Mouse (Mus musculus) spleen, adult 12 weeks (tissue): Measurements from ENCODE around the gene Hmx2.
A peak's percentile ranks its signal among the peaks of the same experiment; 100 is the strongest.

Experiments
- DNase-seq: peaks from one replicate; pipeline ENCODE4 v3.0.0; 2022; ENCODE audit warnings: low spot score

Hmx2 gene

DNA sequence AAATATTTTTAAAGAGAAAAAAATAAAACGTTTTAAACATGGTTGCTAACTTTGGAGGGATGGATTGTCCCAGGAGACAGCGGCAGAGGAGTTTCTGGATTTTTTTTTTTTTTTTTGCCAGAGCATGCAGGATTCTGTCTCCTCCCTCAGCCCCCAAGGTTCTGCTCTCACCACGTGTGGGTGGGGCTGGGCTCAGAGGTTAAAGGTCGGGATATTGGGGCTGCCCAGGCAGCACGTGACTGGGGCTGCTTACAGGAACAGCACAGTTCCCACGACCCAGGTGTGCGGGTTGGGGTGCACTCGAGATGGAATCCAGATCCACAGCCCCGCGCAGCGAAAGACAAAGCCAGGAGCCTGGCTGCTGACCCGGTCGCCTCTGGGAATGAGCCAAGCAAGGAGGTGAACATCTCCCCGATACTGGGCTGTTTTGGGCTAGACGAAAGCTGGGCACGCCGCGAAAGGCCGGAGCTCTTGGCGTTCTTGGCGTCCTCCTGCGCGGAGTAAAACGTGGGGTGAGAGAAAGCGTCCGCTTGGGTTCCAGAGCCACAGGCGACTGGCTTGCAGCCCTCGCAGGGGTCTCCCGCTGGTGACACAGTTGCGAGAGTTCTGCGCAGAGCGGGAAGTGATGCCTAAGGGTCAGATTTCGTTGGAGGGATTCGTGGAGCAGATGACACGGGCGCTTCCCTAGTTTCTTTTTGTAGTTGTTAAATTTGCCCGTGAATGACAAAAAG lies 8.1 kb downstream of the Hmx2 start:
- no peak for DNase-seq

GRCm38 (mm10) chr7:131557751-131558150 lies 9.2 kb downstream of the Hmx2 start:
- no peak for DNase-seq

DNA sequence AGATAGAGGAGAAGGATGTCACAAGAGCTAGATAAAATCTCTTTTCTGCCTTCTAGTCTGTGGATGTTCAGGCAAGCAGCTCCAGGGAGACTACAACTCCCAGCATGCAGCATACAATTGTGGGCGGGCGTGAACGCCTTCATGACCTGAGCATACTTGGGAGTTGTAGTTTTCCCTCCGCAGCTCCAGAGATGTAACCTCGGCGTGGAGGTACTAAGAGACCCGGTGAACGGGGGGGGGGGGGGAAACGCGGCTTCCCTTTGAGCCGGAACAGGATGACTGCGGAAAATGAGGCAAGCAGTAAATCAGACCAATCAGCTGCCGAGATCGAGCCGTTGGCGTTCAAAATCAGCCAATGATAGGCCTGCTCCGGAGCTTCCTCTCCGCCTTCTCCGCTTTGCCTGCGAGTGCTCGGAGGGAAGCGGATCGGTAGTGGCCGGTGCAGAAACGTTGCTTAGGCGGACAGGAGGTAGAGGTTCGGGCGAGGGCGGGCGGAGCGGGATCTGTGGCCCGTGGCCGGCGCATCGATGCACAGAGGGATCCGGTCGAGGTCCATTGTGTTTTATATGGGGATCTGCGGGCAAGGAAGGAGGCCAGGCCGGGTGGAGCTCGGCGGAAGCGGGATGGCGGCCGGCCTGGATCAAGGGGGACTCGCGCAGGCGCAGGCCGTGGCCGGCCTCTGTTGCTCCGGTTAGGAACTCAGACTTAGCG lies 11.6 kb downstream of the Hmx2 start, which contains the start of gene Bub3:
TSS of gene Bub3 (plus strand) at position 237 of the 711 bp plus-strand sequence.
- DNase-seq, result peak; percentile 80

DNA sequence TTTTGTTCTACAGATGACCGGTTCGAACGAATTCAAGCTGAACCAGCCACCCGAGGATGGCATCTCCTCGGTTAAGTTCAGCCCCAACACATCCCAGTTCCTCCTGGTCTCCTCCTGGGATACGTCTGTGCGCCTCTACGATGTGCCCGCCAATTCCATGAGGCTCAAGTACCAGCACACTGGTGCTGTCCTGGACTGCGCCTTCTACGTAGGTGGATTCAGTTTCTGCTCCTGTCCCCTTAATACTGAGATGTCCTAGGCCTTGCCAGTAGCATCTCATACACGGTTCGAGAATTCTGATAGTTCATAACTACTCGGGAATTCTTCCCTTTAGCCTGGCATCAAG lies 12.1 kb downstream of the Hmx2 start:
- no peak for DNase-seq

- DNase-seq, result no peak
Observed at GRCm38 (mm10) chr7:131575246-131575645, 26.7 kb downstream of the Hmx2 start.

- DNase-seq, result no peak
Observed at GRCm38 (mm10) chr7:131582178-131582577, 33.6 kb downstream of the Hmx2 start.

DNA sequence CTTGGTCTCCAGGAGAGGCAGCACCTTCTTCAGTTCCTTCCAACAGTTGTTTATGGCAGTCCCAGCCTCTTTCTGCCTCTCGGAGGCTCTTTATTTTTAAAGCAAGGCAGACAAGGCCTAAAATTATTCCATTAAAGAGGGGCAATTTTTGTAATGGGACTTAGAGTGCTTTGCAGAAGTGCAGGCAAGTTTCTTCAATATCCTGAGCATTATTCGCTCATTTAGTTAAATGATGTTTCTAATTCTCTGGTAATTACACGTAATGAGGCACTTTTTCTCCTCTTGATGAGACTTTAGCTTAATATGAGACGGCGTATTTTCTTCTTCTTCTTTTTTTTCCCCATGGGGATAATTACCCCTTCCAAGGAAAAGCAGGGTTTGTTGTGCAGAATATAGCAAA lies 37.0 kb downstream of the Hmx2 start:
- DNase-seq, result no peak

- no peak for DNase-seq
Observed at GRCm38 (mm10) chr7:131597779-131598482, 49.4 kb downstream of the Hmx2 start.

DNA sequence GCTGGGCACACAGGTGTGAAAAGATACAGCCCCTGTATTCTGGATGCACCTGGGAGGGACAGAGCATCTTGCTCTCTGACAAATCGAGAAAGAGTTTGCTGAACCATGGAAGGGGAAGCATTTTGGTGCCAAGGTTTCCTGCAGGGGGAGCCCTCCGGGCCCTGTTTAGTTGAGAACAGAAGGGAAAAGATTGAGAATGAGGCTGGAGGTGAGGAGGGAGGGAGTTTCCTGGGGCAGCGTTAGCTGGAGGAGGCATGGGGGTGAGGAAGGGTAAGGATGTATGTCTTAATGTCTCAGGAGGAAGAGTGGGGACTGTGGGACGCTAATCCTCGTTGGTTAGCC lies 49.9 kb downstream of the Hmx2 start:
- DNase-seq, result no peak

DNA sequence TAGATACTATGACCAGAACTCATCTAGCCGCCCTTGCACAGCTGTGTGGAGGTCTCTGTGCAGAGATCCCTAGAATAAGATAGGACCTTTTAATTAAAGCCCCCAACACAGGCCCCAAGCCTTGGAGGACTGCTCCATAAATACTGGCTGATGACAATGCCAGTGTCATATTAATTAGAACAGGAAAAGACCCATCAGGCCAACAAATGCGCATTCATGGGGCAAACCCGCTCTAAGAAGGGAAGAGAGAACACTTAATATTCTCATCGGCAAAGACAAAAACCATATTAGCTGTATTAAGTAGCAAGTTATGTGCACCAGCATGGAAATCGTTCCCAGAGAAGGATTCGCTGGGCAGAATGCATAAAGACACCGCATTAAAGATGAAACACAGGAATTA lies 53.5 kb downstream of the Hmx2 start:
- DNase-seq, result no peak

DNA sequence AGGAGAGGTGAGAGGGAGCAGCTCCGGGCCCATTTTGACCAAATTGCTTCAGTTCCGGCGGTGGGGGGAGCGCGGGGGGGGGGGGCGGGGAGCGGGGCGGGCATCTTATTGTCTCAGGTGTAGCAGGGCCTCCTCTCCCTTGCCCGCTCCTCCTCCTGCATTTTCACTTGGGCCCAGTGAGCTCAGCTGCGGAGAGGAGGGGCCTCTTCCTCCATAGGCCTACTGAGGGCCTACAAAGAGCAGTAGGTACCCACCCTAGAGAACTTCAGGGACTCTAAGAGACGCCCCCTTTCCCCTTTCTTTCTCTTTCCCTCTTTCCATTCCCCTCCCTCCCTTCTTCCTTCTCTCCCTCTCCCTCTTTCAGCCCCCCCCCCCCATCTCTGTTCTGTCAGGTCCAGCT lies 54.6 kb downstream of the Hmx2 start:
- no peak for DNase-seq

- no peak for DNase-seq
Observed at GRCm38 (mm10) chr7:131604946-131605345, 56.4 kb downstream of the Hmx2 start.

- DNase-seq, result no peak
Observed at GRCm38 (mm10) chr7:131605481-131605880, 56.9 kb downstream of the Hmx2 start.
